Mouse (Mus musculus) frontal cortex, postnatal 36 days (tissue): ENCODE results near the gene Arid3a.
A peak's percentile ranks its signal among the peaks of the same experiment; 100 is the strongest.

Experiments
- DNase-seq, 2 experiments: peaks; one replicate each; pipeline ENCODE4 v3.0.0; 2022; ENCODE audit warnings: low spot score in 2 of 2

Arid3a gene

DNA sequence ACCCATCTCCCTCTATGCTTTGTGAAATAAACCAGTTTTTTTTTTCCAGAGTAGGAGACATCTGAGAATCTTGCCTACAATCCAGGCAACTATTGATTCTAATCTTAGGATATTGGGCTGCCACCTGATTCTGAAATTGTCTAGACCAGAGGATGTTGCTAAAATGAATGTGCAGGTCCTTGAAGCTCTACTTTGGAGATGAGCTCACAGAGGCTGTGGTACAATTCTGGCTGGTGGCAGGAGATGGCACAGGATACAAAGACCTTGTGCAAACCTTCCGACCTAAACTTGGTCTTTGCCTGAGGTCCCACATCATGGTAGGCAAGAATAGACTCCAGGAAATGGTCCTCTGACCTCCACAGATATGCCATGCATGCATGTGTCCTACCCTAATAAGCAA is 68.8 kb downstream of the Arid3a start:
- DNase-seq, result no peak

DNA sequence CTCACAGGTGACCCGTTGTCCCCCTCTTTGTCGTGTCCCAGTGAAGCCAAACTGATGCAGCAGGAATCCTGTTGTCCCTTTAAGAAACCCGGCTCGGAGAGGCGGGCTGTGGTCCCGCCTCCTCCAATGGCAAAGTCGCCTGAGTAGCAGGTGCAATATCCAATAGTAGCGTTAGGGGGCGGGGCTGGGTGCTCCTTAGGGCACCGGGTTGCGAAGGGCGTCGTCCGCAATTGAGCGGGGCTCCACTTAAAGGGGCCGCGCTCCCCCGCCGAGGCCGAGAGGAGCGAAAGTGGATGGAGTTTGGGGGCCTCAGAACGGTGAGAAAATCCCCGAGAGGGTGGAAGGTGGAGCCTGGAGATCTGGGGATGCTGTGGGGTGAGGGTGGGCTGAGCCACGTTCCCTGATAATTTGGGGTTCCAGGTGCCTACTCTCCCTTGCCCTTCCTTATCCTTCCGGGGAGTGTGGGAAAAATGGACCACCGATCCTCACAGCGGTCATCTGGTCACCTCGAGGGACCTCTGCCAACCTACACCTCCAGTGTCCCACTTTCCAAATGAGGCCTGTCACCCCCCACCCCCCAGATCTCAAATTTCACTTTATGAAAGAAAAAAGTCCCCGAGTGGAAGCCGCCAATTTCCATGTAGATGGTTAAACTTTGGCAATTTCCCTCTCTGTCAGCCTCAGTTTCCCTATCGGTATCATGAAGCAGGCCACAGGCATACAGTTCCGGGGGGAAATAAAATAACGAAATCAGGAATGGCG is 69.6 kb downstream of the Arid3a start, which contains the start of gene Abca7:
Gene Abca7, plus strand, starts transcription at position 223 of the 762 bp plus-strand sequence.
- DNase-seq, result peak; percentile 94 to 95

DNA sequence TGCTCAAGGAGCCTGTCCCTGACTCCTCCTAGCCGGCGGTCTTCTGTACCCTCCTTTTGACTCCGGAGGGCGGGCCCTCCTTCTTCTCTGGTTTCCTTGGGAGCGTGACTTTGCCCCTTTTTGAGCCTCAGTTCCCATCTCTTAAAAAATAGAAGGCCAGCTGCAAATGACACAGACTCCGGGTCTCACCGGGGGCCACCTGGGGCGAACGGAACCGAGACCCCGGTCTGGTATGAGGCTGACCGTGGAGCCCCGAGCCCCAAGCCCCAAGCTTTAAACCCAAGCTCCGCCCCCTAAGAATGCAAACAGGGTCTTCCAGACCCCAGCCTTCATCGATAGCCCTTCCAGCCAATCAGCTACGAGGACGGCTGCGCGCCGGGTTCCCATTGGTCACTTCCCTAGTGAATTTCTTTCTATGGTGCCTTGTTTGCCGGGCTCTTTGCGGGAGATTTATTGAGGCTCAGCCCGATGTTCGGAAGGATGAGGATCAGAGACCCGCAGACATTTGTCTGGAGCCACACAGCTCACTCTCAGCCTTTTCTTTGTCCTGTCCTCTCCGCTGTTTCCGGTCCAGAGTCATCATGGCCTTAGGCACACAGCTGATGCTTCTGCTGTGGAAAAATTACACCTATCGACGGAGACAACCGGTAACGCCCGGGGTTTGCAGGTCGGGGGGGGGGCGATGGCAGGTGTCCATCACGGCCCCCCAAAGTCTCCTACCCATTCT is 70.4 kb downstream of the Arid3a start:
- DNase-seq, result peak; percentile 73 to 76

DNA sequence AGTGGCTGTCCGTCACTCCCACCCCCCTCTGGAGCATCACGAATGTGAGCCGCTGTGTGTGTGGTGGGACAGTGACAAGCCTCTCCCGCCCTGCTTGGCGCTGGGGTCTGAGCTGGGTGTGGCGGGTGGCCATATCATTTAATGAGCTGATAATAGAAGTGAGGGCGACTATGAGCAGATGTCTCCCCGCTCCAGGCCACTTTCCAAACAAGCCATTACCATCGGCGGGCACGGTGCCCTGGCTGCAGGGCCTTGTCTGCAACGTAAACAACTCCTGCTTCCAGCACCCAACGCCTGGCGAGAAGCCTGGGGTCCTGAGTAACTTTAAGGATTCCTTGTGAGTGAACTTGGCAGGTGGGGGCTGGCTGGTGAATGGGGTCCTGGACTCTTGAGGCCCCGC is 71.0 kb downstream of the Arid3a start:
- no peak for DNase-seq

DNA sequence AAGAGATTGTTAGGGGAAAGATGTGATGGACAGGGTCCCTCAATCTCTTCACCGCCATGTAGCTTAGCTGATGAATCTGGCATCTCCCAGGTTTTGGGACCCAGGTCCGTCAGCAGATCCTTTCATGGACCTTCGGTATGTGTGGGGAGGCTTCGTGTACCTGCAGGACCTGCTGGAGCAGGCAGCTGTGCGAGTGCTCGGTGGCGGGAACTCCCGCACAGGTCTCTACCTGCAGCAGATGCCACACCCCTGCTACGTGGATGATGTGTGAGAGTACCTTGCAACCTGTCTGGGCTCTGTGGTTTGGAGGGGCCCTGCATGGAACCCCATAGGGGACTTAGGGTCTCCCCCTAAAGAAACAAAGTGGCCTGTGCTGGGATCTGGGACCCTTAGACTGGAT is 75.1 kb downstream of the Arid3a start:
- DNase-seq, result no peak

DNA sequence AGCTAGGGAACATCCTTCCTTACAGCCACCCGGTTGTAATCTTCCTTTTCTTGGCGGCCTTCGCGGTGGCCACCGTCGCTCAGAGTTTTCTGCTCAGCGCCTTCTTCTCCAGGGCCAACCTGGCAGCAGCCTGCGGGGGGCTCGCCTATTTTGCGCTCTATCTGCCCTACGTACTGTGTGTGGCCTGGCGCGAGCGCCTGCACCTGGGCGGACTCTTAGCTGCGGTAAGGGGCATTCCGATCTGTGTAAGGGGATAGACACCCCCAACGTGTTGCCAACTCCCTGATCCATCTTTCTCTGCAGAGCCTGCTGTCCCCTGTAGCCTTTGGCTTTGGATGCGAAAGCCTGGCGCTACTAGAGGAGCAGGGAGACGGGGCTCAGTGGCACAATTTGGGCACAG is 76.0 kb downstream of the Arid3a start:
- no peak for DNase-seq

DNA sequence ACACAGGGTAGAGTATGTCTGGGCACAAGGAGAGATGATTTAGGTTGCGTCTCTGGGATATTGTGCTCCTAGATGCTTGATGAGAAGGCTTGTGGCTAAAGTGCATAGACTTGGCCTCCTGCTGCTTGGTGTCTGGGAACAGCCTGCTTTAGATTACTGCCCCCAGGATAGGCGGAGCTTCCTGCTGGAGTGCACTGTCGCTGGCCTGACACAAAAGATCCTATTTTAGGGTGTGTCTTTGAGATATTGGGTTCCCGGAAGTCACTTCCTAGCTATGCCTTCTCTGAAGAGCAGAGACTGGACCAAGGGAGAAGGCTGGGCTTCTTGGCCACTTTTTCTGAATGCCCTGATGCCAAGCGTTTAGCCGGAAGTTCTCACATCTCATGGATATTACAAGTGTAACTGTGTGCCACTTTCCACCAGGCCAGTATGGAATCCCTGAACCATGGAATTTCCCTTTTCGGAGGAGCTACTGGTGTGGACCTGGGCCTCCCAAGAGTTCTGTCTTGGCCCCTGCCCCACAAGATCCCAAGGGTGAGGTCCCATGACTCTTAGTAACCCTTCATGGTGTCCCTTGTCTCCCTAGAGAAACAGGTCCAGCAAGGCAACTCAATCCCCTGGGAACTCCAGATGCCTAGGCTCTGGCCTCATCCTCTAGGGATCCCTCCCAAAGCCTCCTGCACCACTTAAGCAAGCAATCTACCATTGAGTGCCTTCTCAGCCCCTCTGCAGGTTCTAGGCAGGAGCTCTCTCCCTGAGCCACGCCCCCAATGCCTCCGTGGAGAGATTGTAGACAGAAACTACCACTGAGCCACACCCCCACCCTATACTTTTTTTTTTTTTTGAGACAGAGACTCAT is 76.8 kb downstream of the Arid3a start:
- DNase-seq, result no peak

DNA sequence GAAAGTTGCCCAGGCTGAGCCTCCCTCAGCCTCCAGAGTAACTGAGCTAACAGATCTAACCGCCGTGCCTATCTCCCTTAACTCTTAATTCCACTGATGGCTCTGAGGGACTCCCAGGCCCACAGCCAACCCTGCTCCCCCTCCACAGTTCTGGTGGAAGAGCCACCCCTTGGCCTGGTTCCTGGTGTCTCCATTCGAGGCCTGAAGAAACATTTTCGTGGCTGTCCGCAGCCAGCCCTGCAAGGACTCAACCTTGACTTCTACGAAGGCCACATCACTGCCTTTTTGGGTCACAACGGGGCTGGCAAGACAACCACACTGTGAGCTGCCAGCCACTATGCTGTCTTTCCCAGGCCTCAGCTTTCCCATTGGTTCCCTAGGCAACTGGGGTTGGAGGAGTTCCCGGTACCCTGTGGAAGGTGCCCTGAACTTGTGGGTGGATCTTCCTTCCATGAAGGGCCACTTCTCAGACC is 77.4 kb downstream of the Arid3a start:
- no peak for DNase-seq
